Mouse (Mus musculus) C2C12 (cell line): ENCODE results near the gene Trmt10c. TPM values are rescaled to one million over a fixed set of nuclear protein-coding genes. Genes with fewer than 3 reads are reported as not detected.

Experiments used
- H3K27me3 ChIP-seq: one replicate; pipeline ENCODE4 v1.6.1; 2011; ENCODE audit not compliant: control insufficient read depth, insufficient read depth, insufficient read length
- H3K36me3 ChIP-seq: one replicate; pipeline ENCODE4 v1.6.1; 2011; ENCODE audit not compliant: control insufficient read depth, insufficient read depth
- H3K4me3 ChIP-seq: one replicate; pipeline ENCODE4 v1.5.1; 2011; ENCODE audit warnings: mild to moderate bottlenecking, control low read depth; ENCODE audit not compliant: poor library complexity, insufficient read depth, severe bottlenecking
- H3K79me2 ChIP-seq: one replicate; pipeline ENCODE4 v1.6.1; 2011; ENCODE audit not compliant: control insufficient read depth, insufficient read depth
- H3K79me3 ChIP-seq: one replicate; pipeline ENCODE4 v1.6.1; 2011; ENCODE audit warnings: low read depth, control low read depth
- H3ac ChIP-seq: one replicate; pipeline ENCODE3; 2011; ENCODE audit warnings: low read depth; ENCODE audit not compliant: control insufficient read depth, insufficient read length
- CEBPB ChIP-seq: IDR thresholded peaks from one replicate; pipeline ENCODE4 v1.6.1; 2011; ENCODE audit warnings: low read depth, mild to moderate bottlenecking, control low read depth, moderate library complexity
- CTCF ChIP-seq: IDR thresholded peaks from one replicate; pipeline ENCODE4 v1.5.1; 2011; ENCODE audit not compliant: control insufficient read depth, insufficient read depth, insufficient read length
- FOSL1 ChIP-seq: IDR thresholded peaks from one replicate; pipeline ENCODE4 v1.8.0; 2011; ENCODE audit warnings: mild to moderate bottlenecking, low read length; ENCODE audit not compliant: poor library complexity, insufficient read depth, severe bottlenecking
- MAX ChIP-seq: IDR thresholded peaks from one replicate; pipeline ENCODE4 v1.6.1; 2011; ENCODE audit warnings: mild to moderate bottlenecking, control low read depth
- MYOD1 ChIP-seq: IDR thresholded peaks from one replicate; pipeline ENCODE4 v1.6.1; 2011; ENCODE audit warnings: low read depth; ENCODE audit not compliant: control insufficient read depth, insufficient read length
- MYOG ChIP-seq: IDR thresholded peaks from one replicate; pipeline ENCODE4 v1.6.1; 2011; ENCODE audit not compliant: control insufficient read depth, insufficient read length; ENCODE audit errors: extremely low read depth
- USF1 ChIP-seq: IDR thresholded peaks from one replicate; pipeline ENCODE4 v1.6.1; 2011; ENCODE audit warnings: low read depth, mild to moderate bottlenecking, control low read depth, moderate library complexity
- long read RNA-seq, 2 experiments: library from polyadenylated mRNA; unstranded; transcript quantifications; one replicate each; pipeline ENCODE4 v2.0.0; 2019 to 2020
- polyA plus RNA-seq: library from polyadenylated mRNA; unstranded; fragments of >200 nt; fragmentation: generic; extraction: Trizol; gene quantifications from one replicate; pipeline ENCODE4 v1.2.1, GENCODE M21; 2012; ENCODE audit warnings: missing spikeins

Gene Trmt10c
- 5.9 TPM for polyA plus RNA-seq
- long read RNA-seq, experiment 1, transcript Trmt10c-201 (2 exons, 3,002 nt), result major isoform, 28 of 29 reads
- long read RNA-seq, experiment 1, partial matches to known transcripts, result 0 of 29 reads
- long read RNA-seq, experiment 1, other reads (novel, unspliced or antisense), result 1 of 29 reads
- long read RNA-seq, experiment 2, transcript Trmt10c-201 (2 exons, 3,002 nt), result major isoform, 165 of 167 reads
- long read RNA-seq, experiment 2, partial matches to known transcripts, result 0 of 167 reads
- long read RNA-seq, experiment 2, other reads (novel, unspliced or antisense), result 2 of 167 reads

DNA sequence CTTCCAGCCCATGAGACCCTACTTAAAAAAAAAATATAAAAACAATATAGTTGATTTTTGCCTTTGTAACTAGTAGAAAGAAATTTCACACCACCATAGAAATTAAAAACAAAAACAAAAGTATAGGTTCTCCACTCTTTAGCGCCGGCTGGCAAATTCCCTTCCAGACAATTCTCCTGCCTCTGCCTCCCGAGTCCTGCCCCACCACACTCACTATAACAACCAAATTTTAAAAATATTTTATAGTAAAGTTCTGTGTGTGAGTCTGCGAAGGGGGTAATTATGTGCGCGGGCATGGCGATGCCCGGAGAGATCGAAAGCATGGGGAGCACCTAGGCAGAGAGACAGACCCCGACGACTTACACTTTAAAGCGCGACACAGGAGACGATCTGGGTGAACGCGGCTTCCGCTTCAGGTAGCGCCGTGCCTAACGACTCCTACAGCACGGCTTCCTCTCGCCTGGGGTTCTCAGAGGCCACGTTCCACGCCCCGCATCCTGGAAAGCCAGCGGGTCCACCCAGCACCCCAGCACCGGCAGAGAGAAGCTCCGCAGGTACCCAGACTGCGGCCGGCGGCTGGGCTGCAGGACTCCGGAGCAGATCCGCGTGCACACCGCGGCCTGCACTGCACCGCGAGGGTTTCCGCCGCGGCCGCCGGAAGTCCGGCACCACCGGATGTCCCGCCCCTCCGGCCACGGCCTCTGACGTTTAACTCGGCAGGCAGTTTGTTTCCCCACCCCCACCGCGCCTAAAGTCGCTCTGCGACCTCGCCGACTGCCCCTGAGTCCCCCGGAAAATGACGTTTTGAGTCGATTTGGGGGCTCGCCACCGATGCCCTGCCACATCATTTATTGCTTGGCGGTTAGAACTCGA, at the start of gene Trmt10c:
Gene Trmt10c (minus strand): TSS at position 682 of the 873 bp plus-strand sequence.
- peak within 1 kb of the TSS; percentile 85 for H3ac ChIP-seq
- H3K79me2 ChIP-seq, result peaks cover 53% of the 10 kb centered on the region
- no peaks in the 10 kb centered on the region for H3K27me3 ChIP-seq
- TF ChIP-seq CTCF, result no peak
- peak; percentile 70 for TF ChIP-seq MAX
- TF ChIP-seq USF1, result no peak
- H3K36me3 ChIP-seq, result peaks cover 34% of the 10 kb centered on the region
- peak within 1 kb of the TSS; percentile 89 for H3K4me3 ChIP-seq
- peaks cover 48% of the 10 kb centered on the region for H3K79me3 ChIP-seq

DNA sequence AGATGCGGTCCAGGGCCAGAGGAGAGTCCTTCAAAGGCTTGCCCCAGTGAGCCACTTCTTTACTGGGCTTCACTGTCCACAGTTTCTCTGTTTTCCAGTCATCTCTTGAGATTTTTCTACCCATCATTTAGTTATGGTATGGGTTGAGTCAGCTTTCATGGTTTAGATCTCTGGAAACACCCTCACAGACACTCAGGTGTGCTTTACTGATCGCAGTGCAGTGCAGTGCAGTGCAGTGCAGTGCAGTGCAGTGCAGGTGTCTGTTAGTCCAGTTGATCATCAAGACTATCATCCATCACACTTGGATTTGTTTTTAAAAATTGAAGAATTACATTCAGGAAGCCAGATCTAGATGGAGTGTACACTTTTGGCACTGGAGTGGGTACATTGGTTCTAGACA, 48.7 kb upstream of the Trmt10c start:
- H3K27me3 ChIP-seq, result no peaks in the 10 kb centered on the region
- no peak overlapping the region for H3K4me3 ChIP-seq
- H3K79me2 ChIP-seq, result no peaks in the 10 kb centered on the region
- no peak for TF ChIP-seq MYOD1
- TF ChIP-seq USF1, result no peak
- TF ChIP-seq FOSL1, result no peak
- TF ChIP-seq CTCF, result no peak
- no peak for TF ChIP-seq MAX
- no peak for TF ChIP-seq MYOG
- no peak for TF ChIP-seq CEBPB
- H3K79me3 ChIP-seq, result no peaks in the 10 kb centered on the region
- no peaks in the 10 kb centered on the region for H3K36me3 ChIP-seq
- no peak overlapping the region for H3ac ChIP-seq

DNA sequence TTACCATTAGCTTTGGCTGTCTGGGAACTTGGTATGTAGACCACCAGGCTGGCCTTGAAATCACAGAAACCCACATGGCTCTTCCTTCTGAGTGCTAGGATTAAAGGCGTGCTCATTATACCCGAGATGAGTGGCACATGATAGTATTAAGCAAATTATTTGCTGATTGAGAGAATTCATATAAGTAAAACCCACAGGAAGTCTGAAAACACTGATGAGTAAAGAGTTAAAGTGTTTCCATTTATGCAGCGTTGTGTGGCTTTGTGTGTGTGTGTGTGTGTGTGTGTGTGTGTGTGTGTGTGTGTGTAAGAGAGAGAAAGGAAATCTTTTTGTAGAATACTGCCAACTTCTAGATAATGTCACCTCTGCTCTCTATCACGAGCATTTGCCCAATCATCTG, 44.1 kb upstream of the Trmt10c start:
- Histone ChIP-seq H3K4me3 (no peak overlapping the region), H3ac (no peak overlapping the region), H3K79me2 (peaks cover 9% of the 10 kb centered on the region), H3K36me3 (no peaks in the 10 kb centered on the region), H3K27me3 (no peaks in the 10 kb centered on the region), H3K79me3 (peaks cover 7% of the 10 kb centered on the region)
- TF ChIP-seq CTCF, result no peak
- no peak for TF ChIP-seq MAX
- no peak for TF ChIP-seq MYOG
- TF ChIP-seq FOSL1, result no peak
- no peak for TF ChIP-seq CEBPB
- no peak for TF ChIP-seq USF1

DNA sequence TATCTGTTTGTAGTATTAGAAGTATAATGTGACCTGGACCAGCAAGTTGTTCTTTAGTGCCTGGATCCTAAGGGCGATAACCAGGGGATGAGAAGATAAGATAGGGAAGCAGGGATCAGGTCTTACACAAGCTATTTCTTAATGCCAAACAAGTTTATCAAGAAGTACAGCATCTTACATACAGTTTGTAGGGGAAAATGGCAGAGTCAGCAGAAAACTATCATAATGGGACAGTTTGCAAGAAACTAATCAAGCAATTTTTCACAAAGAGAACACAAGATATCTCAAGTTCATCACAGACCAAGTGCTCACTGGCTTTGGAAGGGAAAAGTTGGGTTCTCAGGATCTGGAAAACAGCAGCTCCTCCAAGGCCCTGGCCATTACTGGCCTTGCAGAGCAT, 41.8 kb upstream of the Trmt10c start:
- H3K79me2 ChIP-seq, result peaks cover 19% of the 10 kb centered on the region
- H3K36me3 ChIP-seq, result no peaks in the 10 kb centered on the region
- H3ac ChIP-seq, result no peak overlapping the region

DNA sequence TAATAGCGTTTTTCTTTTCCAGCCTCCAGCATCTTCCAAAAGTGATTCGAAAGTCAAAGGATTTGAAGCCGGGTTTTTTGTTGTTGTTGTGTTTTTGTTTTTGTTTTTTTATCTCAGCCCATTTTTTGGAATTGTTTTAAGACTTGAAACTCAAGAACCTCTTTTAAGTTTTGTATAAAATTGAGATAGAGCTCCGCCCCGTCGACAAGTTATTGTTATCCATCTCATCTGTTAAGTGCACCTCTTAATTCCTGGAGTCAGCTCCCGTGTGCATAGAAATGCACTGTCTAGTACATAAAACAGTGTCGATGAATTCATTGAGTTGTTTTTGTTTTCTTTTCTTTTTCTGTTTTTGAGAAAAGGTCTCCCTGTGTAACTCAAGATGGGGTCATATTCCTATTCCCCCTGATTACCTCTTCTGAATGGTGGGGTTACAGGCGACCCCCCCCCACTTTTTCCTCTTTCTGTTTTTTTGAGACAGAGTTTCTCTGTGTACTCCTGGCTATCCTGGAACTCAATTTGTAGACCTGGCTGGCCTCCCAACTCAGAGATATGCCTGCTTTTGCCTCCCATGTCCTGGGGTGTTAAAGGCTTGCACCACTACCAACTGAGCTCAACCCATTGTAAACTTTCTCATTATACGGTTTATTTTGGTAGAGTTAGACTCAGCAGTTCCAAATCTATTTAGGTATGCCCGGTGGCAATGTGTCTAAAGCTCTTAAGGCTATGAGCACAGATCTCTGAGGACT, 38.7 kb upstream of the Trmt10c start:
- H3K4me3 ChIP-seq, result peak overlapping the region; percentile 69
- peaks cover 10% of the 10 kb centered on the region for H3K79me3 ChIP-seq
- TF ChIP-seq CEBPB, result no peak
- no peak for TF ChIP-seq MYOD1
- no peak for TF ChIP-seq MAX
- no peak for TF ChIP-seq USF1
- no peak for TF ChIP-seq FOSL1
- no peak for TF ChIP-seq CTCF
- TF ChIP-seq MYOG, result no peak
- H3K36me3 ChIP-seq, result no peaks in the 10 kb centered on the region
- H3K27me3 ChIP-seq, result no peaks in the 10 kb centered on the region
- H3ac ChIP-seq, result no peak overlapping the region
- H3K79me2 ChIP-seq, result peaks cover 19% of the 10 kb centered on the region

More for the DNA sequence above, 41.8 kb upstream of the Trmt10c start:
- TF ChIP-seq MYOD1 (no peak), CEBPB (no peak), MAX (no peak), FOSL1 (no peak), CTCF (no peak), MYOG (no peak), USF1 (no peak)
- Histone ChIP-seq H3K27me3 (no peaks in the 10 kb centered on the region), H3K79me3 (peaks cover 10% of the 10 kb centered on the region), H3K4me3 (no peak overlapping the region)
